In genomic region chr17:31776949-31777607, GRCm38 (mm10) we compare ENCODE assay signal across 8 mouse cellular contexts.
A peak's percentile ranks its signal among the peaks of the same experiment; 100 is the strongest.
DNase-seq lines count a peak whose midpoint lies in the region; ATAC-seq and TF ChIP-seq lines count a peak whose summit lies in the region.

No protein-coding gene starts in this region.

- no peaks in the 10 kb centered on the region for H3K9me3 ChIP-seq in forebrain, postnatal 0 days (ENCODE audit: low read length)
- no peaks in the 10 kb centered on the region for H3K9me3 ChIP-seq in midbrain, embryonic 12.5 days

- WGBS in forebrain, postnatal 0 days = 47% methylated on average over 9 of the region's 9 CpGs
- WGBS in midbrain, embryonic 12.5 days = 58% methylated on average over 9 of the region's 9 CpGs

- no peaks in the 10 kb centered on the region for H3K27me3 ChIP-seq in forebrain, postnatal 0 days (ENCODE audit: insufficient read depth, low read length)
- no peaks in the 10 kb centered on the region; the same call in 1 of the 2 replicates for H3K27me3 ChIP-seq in midbrain, embryonic 12.5 days

- no peak overlapping the region for H3K4me3 ChIP-seq in forebrain, postnatal 0 days (ENCODE audit: low read depth, low read length)
- no peak overlapping the region for H3K4me3 ChIP-seq in midbrain, embryonic 12.5 days

- H3K36me3 ChIP-seq in forebrain, postnatal 0 days (ENCODE audit: insufficient read depth) = no peaks in the 10 kb centered on the region
- H3K36me3 ChIP-seq in midbrain, embryonic 12.5 days = no peaks in the 10 kb centered on the region

- no peak overlapping the region for H3K9ac ChIP-seq in forebrain, postnatal 0 days
- H3K9ac ChIP-seq in midbrain, embryonic 12.5 days (replicated peaks) = no peak overlapping the region

- ATAC-seq in forebrain, postnatal 0 days = peak; percentile 79
- ATAC-seq in midbrain, embryonic 12.5 days (ENCODE audit: low FRiP score, low read depth) = no peak

- peak overlapping the region; percentile 40; the same call in 1 of the 2 replicates for H3K27ac ChIP-seq in forebrain, postnatal 0 days (ENCODE audit: low read depth, low read length)
- peak overlapping the region; percentile 25; the same call in 1 of the 2 replicates for H3K27ac ChIP-seq in midbrain, embryonic 12.5 days (replicated peaks)

- peak; percentile 68 to 83 for DNase-seq in urinary bladder, postnatal 4 days (ENCODE audit: low spot score in 2 of 2)
- DNase-seq in urinary bladder, postnatal 10 days (ENCODE audit: low spot score) = no peak
- DNase-seq in forebrain, postnatal 0 days = peak; percentile 68
- peak; percentile 24 to 62 for DNase-seq in kidney, adult 8-10 months
- no peak for DNase-seq in T-cell, adult 2 months (ENCODE audit: low spot score)
- no peak for DNase-seq in thymus, postnatal 25 days
- no peak for DNase-seq in cerebellum, adult 8-10 months

- no peak for TF ChIP-seq CTCF in forebrain, postnatal 0 days (IDR thresholded peaks at IDR 0.05; ENCODE audit: low read depth)

- H3K4me1 ChIP-seq in forebrain, postnatal 0 days (ENCODE audit: insufficient read depth) = 0 out of 2 replicates have a peak, but pooled peaks cover 6% of the 10 kb centered on the region
- peaks cover 13% of the 10 kb centered on the region for H3K4me1 ChIP-seq in midbrain, embryonic 12.5 days

- no peak overlapping the region for H3K4me2 ChIP-seq in forebrain, postnatal 0 days (ENCODE audit: low read depth)
- H3K4me2 ChIP-seq in midbrain, embryonic 12.5 days (replicated peaks) = no peak overlapping the region

Comparison
In these comparisons a context has a peak if more than half of its experiments do, and no peak if none do; other contexts are left out.
1. DNase-seq: peak in urinary bladder, postnatal 4 days (2 of 2), forebrain, postnatal 0 days (single experiment) and kidney, adult 8-10 months (2 of 2); none in urinary bladder, postnatal 10 days (single experiment), T-cell, adult 2 months (single experiment), thymus, postnatal 25 days (single experiment) and cerebellum, adult 8-10 months (single experiment).